Mouse (Mus musculus): ENCODE measurements at regions not wholly inside any gene's neighbourhood (a gene's known extent, or its start where the extent isn't known, plus 50 kb on each side); places are given as distances from the start of the nearest gene placed in this dataset.
A peak's percentile ranks its signal among the peaks of the same experiment; 100 is the strongest.

GRCm38 (mm10) chr12:69524337-69525035 is 58.3 kb downstream of the Vcpkmt start:
- WGBS, result 44% methylated on average over 12 of the region's 12 CpGs
- H3K4me2 ChIP-seq (replicated peaks; ENCODE audit: low read depth, low read length), result no peak overlapping the region
- H3K9me3 ChIP-seq (ENCODE audit: low read length), result no peaks in the 10 kb centered on the region
- DNase-seq (ENCODE audit: low spot score) (peak; percentile 48), ATAC-seq (peak; percentile 37; the same call in 1 of the 2 replicates)
- H3K27ac ChIP-seq (ENCODE audit: low read length), result peak overlapping the region; percentile 51; the same call in 1 of the 2 replicates
- no peak overlapping the region for H3K9ac ChIP-seq (replicated peaks; ENCODE audit: low read depth)
- H3K27me3 ChIP-seq (replicated peaks; ENCODE audit: insufficient read depth, low read length), result no peaks in the 10 kb centered on the region
- peaks cover 13% of the 10 kb centered on the region; the same call in 1 of the 2 replicates for H3K4me1 ChIP-seq (ENCODE audit: insufficient read depth, low read depth, low read length)
- H3K4me3 ChIP-seq (ENCODE audit: low read depth, low read length), result no peak overlapping the region
- no peaks in the 10 kb centered on the region for H3K36me3 ChIP-seq (ENCODE audit: insufficient read depth, low read length)
- TF ChIP-seq EP300 (IDR thresholded peaks at IDR 0.05) (no peak), CTCF (IDR thresholded peaks at IDR 0.05) (peak; percentile 15; the same call in 1 of the 2 replicates)

GRCm38 (mm10) chr12:69519869-69520268 is 63.0 kb downstream of the Vcpkmt start:
- no peak for ATAC-seq
- Histone ChIP-seq H3K4me3 (ENCODE audit: low read depth, low read length) (no peak overlapping the region), H3K4me2 (replicated peaks; ENCODE audit: low read depth, low read length) (no peak overlapping the region), H3K36me3 (ENCODE audit: insufficient read depth, low read length) (no peaks in the 10 kb centered on the region), H3K9me3 (ENCODE audit: low read length) (no peaks in the 10 kb centered on the region), H3K4me1 (ENCODE audit: insufficient read depth, low read depth, low read length) (peaks cover 21% of the 10 kb centered on the region; the same call in 1 of the 2 replicates), H3K27me3 (replicated peaks; ENCODE audit: insufficient read depth, low read length) (no peaks in the 10 kb centered on the region), H3K9ac (replicated peaks; ENCODE audit: low read depth) (no peak overlapping the region), H3K27ac (ENCODE audit: low read length) (no peak overlapping the region)
- WGBS, result 93% methylated on average over 2 of the region's 2 CpGs
- DNase-seq (ENCODE audit: low spot score), result no peak
- no peak for TF ChIP-seq CTCF (IDR thresholded peaks at IDR 0.05)

GRCm38 (mm10) chr12:69519028-69519427 is 63.8 kb downstream of the Vcpkmt start:
- WGBS, result 54% methylated on average over 2 of the region's 2 CpGs
- ATAC-seq, result 0 out of 2 replicates have a peak, but pooled peaks have one; percentile 5

GRCm38 (mm10) chr12:69517616-69518015 is 65.2 kb downstream of the Vcpkmt start:
- Histone ChIP-seq H3K27me3 (replicated peaks; ENCODE audit: insufficient read depth, low read length) (no peaks in the 10 kb centered on the region), H3K9me3 (ENCODE audit: low read length) (no peaks in the 10 kb centered on the region), H3K4me2 (replicated peaks; ENCODE audit: low read depth, low read length) (no peak overlapping the region), H3K4me1 (ENCODE audit: insufficient read depth, low read depth, low read length) (peaks cover 12% of the 10 kb centered on the region; the same call in 1 of the 2 replicates), H3K4me3 (ENCODE audit: low read depth, low read length) (no peak overlapping the region), H3K9ac (replicated peaks; ENCODE audit: low read depth) (no peak overlapping the region), H3K27ac (ENCODE audit: low read length) (no peak overlapping the region), H3K36me3 (ENCODE audit: insufficient read depth, low read length) (no peaks in the 10 kb centered on the region)
- 55% methylated on average over 3 of the region's 3 CpGs for WGBS
- ATAC-seq (no peak), DNase-seq (ENCODE audit: low spot score) (no peak)
- TF ChIP-seq EP300 (IDR thresholded peaks at IDR 0.05) (no peak), CTCF (IDR thresholded peaks at IDR 0.05) (no peak)

More at GRCm38 (mm10) chr12:69519028-69519427, 63.8 kb downstream of the Vcpkmt start:
- TF ChIP-seq CTCF (IDR thresholded peaks at IDR 0.05), result no peak
- TF ChIP-seq EP300 (IDR thresholded peaks at IDR 0.05), result no peak
- Histone ChIP-seq H3K9me3 (ENCODE audit: low read length) (no peaks in the 10 kb centered on the region), H3K4me2 (replicated peaks; ENCODE audit: low read depth, low read length) (no peak overlapping the region), H3K27ac (ENCODE audit: low read length) (no peak overlapping the region), H3K27me3 (replicated peaks; ENCODE audit: insufficient read depth, low read length) (no peaks in the 10 kb centered on the region), H3K4me1 (ENCODE audit: insufficient read depth, low read depth, low read length) (peaks cover 12% of the 10 kb centered on the region; the same call in 1 of the 2 replicates), H3K9ac (replicated peaks; ENCODE audit: low read depth) (no peak overlapping the region), H3K4me3 (ENCODE audit: low read depth, low read length) (no peak overlapping the region), H3K36me3 (ENCODE audit: insufficient read depth, low read length) (no peaks in the 10 kb centered on the region)
- peak; percentile 32 for DNase-seq (ENCODE audit: low spot score)

- Histone ChIP-seq H3K9ac (replicated peaks; ENCODE audit: low read depth) (no peak overlapping the region), H3K4me2 (replicated peaks; ENCODE audit: low read depth, low read length) (no peak overlapping the region), H3K27ac (ENCODE audit: low read length) (peak overlapping the region; percentile 84; the same call in 1 of the 2 replicates), H3K36me3 (ENCODE audit: insufficient read depth, low read length) (no peaks in the 10 kb centered on the region), H3K4me1 (ENCODE audit: insufficient read depth, low read depth, low read length) (peaks cover 12% of the 10 kb centered on the region; the same call in 1 of the 2 replicates), H3K9me3 (ENCODE audit: low read length) (no peaks in the 10 kb centered on the region), H3K27me3 (replicated peaks; ENCODE audit: insufficient read depth, low read length) (no peaks in the 10 kb centered on the region), H3K4me3 (ENCODE audit: low read depth, low read length) (no peak overlapping the region)
- WGBS, result 56% methylated on average over 10 of the region's 10 CpGs
- TF ChIP-seq CTCF (IDR thresholded peaks at IDR 0.05) (no peak), EP300 (IDR thresholded peaks at IDR 0.05) (no peak)
- ATAC-seq, result peak; percentile 78
- DNase-seq (ENCODE audit: low spot score), result peak; percentile 75
Measured at GRCm38 (mm10) chr12:69516314-69516916, 66.4 kb downstream of the Vcpkmt start.

- TF ChIP-seq EP300 (IDR thresholded peaks at IDR 0.05) (no peak), CTCF (IDR thresholded peaks at IDR 0.05) (no peak)
- no peak overlapping the region for H3K4me2 ChIP-seq (replicated peaks; ENCODE audit: low read depth, low read length)
- no peak overlapping the region for H3K4me3 ChIP-seq (ENCODE audit: low read depth, low read length)
- no peaks in the 10 kb centered on the region for H3K27me3 ChIP-seq (replicated peaks; ENCODE audit: insufficient read depth, low read length)
- peaks cover 12% of the 10 kb centered on the region; the same call in 1 of the 2 replicates for H3K4me1 ChIP-seq (ENCODE audit: insufficient read depth, low read depth, low read length)
- no peak for ATAC-seq
- H3K36me3 ChIP-seq (ENCODE audit: insufficient read depth, low read length), result no peaks in the 10 kb centered on the region
- DNase-seq (ENCODE audit: low spot score), result no peak
- peak overlapping the region; percentile 84 for H3K27ac ChIP-seq (ENCODE audit: low read length)
- H3K9ac ChIP-seq (replicated peaks; ENCODE audit: low read depth), result no peak overlapping the region
- no peaks in the 10 kb centered on the region for H3K9me3 ChIP-seq (ENCODE audit: low read length)
Measured at GRCm38 (mm10) chr12:69515850-69516249, 67.0 kb downstream of the Vcpkmt start.
